Mouse (Mus musculus) midbrain, embryonic 14.5 days (tissue): Measurements from ENCODE around the gene Taf13. TPM values are rescaled to one million over a fixed set of nuclear protein-coding genes. Genes with fewer than 3 reads are reported as not detected.

Source experiments
- ATAC-seq: fragments of 200-750 bp; cut with Nextera tagmentation; 2 replicates; pipeline ENCODE4 v1.8.0; 2017; ENCODE audit warnings: moderate number of reproducible peaks, moderate library complexity; ENCODE audit not compliant: low FRiP score, low TSS enrichment
- DNase-seq: peaks from one replicate; pipeline ENCODE4 v3.0.0-alpha.2; 2015
- H3K27ac ChIP-seq: fragments of 300-500 bp; sonication (generic); replicated peaks from 2 replicates; pipeline ENCODE4 v1.5.1; 2014; ENCODE audit warnings: mild to moderate bottlenecking, low read depth, low read length, moderate library complexity
- H3K27me3 ChIP-seq: fragments of 300-500 bp; sonication (generic); 2 replicates; pipeline ENCODE4 v1.6.1; 2014; ENCODE audit warnings: low read length, control low read depth, mixed read lengths; ENCODE audit not compliant: control insufficient read depth, insufficient read depth
- H3K36me3 ChIP-seq: fragments of 300-500 bp; sonication (generic); 2 replicates; pipeline ENCODE4 v1.6.1; 2014; ENCODE audit warnings: low read length, control low read depth; ENCODE audit not compliant: control insufficient read depth, insufficient read depth
- H3K4me1 ChIP-seq: fragments of 300-500 bp; sonication (generic); 2 replicates; pipeline ENCODE4 v1.6.1; 2014; ENCODE audit warnings: mild to moderate bottlenecking, antibody characterized with exemption, low read length, control low read depth; ENCODE audit not compliant: control insufficient read depth, insufficient read depth
- H3K4me2 ChIP-seq: fragments of 300-500 bp; sonication (generic); 2 replicates; pipeline ENCODE4 v1.6.1; 2014; ENCODE audit warnings: mild to moderate bottlenecking, low read length, moderate library complexity
- H3K4me3 ChIP-seq: fragments of 300-500 bp; sonication (generic); replicated peaks from 2 replicates; pipeline ENCODE4 v1.5.1; 2014; ENCODE audit warnings: low read depth, low read length
- H3K9ac ChIP-seq: fragments of 300-500 bp; sonication (generic); replicated peaks from 2 replicates; pipeline ENCODE4 v1.6.1; 2014; ENCODE audit warnings: mild to moderate bottlenecking, low read length, moderate library complexity
- H3K9me3 ChIP-seq: fragments of 300-500 bp; sonication (generic); 2 replicates; pipeline ENCODE4 v1.6.1; 2016; ENCODE audit warnings: low read length, control low read depth, mixed read lengths; ENCODE audit not compliant: control insufficient read depth
- WGBS: fragments of 180-500 bp; shearing (Covaris S2); extraction: QIAGEN DNeasy Blood & Tissue Kit; methylation state at CpG from one replicate; pipeline ENCODE4 v1.1.7; 2014; 5-methylcytosine and 5-hydroxymethylcytosine counted together
- microRNA-seq: library from miRNA; unstranded; fragments of <30 nt; microRNA quantifications from one replicate; pipeline ENCODE4, GENCODE M21; 2016
- polyA plus RNA-seq: library from polyadenylated mRNA; unstranded; fragments of >200 nt; fragmentation: Nextera tagmentation; extraction: Ambion mirVana; gene quantifications from 2 replicates; pipeline ENCODE4 v1.2.1, GENCODE M21; 2014

Taf13 gene
- polyA plus RNA-seq, 1 experiment from 2014 or later: 63.6 TPM

DNA sequence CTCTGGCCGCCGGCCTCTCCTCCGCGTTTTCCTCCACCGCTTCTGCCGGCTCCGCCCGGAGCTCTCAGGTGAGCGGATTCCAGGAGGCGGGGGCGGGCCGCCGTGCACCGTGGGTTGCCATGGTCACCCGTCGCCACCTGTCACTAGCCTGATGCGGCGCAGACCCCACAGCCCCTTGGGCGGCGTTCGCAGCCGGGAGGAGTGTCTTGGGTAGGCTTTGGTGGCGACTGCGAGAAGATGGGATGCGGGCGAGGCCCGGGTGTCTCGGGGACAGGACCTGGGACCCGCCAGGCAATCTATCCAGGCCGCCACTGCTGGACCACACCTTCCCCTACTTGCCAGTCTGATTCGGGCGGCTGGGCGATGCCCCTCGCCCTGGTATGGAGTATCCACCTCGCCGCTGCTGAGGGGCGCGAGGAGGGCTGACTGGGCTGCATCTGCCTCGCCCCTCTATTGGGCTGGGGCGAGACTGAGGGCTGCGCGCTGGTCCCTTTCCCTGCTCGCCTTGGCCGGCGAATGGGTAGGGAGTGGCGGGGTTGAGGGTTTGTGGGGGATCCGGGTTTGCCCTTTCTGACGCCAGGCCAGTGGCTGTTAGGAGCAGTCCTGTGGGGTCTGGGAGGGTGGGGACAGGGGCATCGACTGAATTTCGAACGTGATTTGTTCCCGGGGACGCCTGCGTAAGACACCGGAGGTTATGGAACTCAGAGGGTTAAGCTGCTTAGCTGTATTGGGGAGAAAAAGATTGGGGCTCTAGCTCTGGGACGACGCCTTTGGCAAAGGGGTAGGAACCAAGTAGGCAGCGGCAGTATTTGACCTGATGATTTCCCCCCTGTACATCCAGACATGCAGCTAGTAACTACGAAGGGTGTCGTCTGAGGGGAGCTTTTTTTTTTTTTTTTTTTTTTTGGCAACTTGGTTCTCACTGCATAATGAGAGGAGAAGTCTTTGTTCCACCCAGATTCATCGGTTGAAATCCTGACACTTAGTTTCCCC lies 20.3 kb downstream of the Taf13 start:
- no peaks in the 10 kb centered on the region for H3K36me3 ChIP-seq
- H3K9me3 ChIP-seq: no peaks in the 10 kb centered on the region
- peak overlapping the region; percentile 93 for H3K4me3 ChIP-seq
- DNase-seq (peak; percentile 62), ATAC-seq (peak; percentile 83)
- H3K9ac ChIP-seq: peak overlapping the region; percentile 70
- H3K27me3 ChIP-seq: no peaks in the 10 kb centered on the region
- peak overlapping the region; percentile 72 for H3K4me2 ChIP-seq
- peak overlapping the region; percentile 88 for H3K27ac ChIP-seq
- WGBS: under 1% methylated on average over 60 of the region's 61 CpGs
- H3K4me1 ChIP-seq: peaks cover 10% of the 10 kb centered on the region

GRCm38 (mm10) chr3:108608906-108609305 lies 37.4 kb downstream of the Taf13 start:
- no peaks in the 10 kb centered on the region for H3K9me3 ChIP-seq
- H3K27me3 ChIP-seq: no peaks in the 10 kb centered on the region
- no peak overlapping the region for H3K9ac ChIP-seq
- no peak overlapping the region for H3K4me2 ChIP-seq
- WGBS: 60% methylated on average over 3 of the region's 3 CpGs
- H3K27ac ChIP-seq: no peak overlapping the region
- ATAC-seq: no peak
- H3K4me1 ChIP-seq: no peaks in the 10 kb centered on the region
- peaks cover 27% of the 10 kb centered on the region for H3K36me3 ChIP-seq
- no peak for DNase-seq
- no peak overlapping the region for H3K4me3 ChIP-seq

Small RNA genes within 50 kb of the gene (microRNA-seq; reads per million reads assigned to microRNA genes)
- not detected for gene Gm22860

Other genes starting within 250 kb of the Taf13 start
- not detected in 2 replicates for gene Mybphl, start 206.8 kb upstream of the Taf13 start, polyA plus RNA-seq
- gene Psrc1, start 187.9 kb upstream of the Taf13 start, polyA plus RNA-seq: 7.4 and 12.4 TPM in 2 replicates
- gene Celsr2, start 156.1 kb upstream of the Taf13 start, polyA plus RNA-seq: 49.5 and 59.4 TPM in 2 replicates
- 205 and 217 TPM in 2 replicates for gene Sars, start 126.5 kb upstream of the Taf13 start, polyA plus RNA-seq
- gene 1700013F07Rik, start 37.5 kb upstream of the Taf13 start, polyA plus RNA-seq: 1.6 and 1.9 TPM in 2 replicates
- gene 5330417C22Rik, start 35.2 kb upstream of the Taf13 start, polyA plus RNA-seq: 18.8 and 21.8 TPM in 2 replicates
- gene Tmem167b, start 9.2 kb upstream of the Taf13 start, polyA plus RNA-seq: 45.5 and 63.0 TPM in 2 replicates
- 83.3 and 123 TPM in 2 replicates for gene Wdr47, start 19.6 kb downstream of the Taf13 start, polyA plus RNA-seq
- gene Clcc1, start 82.2 kb downstream of the Taf13 start, polyA plus RNA-seq: 36.2 and 49.1 TPM in 2 replicates
- gene Gpsm2, start 150.6 kb downstream of the Taf13 start, polyA plus RNA-seq: 13.1 and 31.3 TPM in 2 replicates
- gene Aknad1, start 168.0 kb downstream of the Taf13 start, polyA plus RNA-seq: not detected in 2 replicates